Mouse (Mus musculus) ovary, adult 18-20 months (tissue): ENCODE measurements around the gene Nedd9.

Source experiments
- DNase-seq: peaks from one replicate; pipeline ENCODE4 v3.0.0; 2022; ENCODE audit warnings: low spot score, mixed read lengths

Gene Nedd9

DNA sequence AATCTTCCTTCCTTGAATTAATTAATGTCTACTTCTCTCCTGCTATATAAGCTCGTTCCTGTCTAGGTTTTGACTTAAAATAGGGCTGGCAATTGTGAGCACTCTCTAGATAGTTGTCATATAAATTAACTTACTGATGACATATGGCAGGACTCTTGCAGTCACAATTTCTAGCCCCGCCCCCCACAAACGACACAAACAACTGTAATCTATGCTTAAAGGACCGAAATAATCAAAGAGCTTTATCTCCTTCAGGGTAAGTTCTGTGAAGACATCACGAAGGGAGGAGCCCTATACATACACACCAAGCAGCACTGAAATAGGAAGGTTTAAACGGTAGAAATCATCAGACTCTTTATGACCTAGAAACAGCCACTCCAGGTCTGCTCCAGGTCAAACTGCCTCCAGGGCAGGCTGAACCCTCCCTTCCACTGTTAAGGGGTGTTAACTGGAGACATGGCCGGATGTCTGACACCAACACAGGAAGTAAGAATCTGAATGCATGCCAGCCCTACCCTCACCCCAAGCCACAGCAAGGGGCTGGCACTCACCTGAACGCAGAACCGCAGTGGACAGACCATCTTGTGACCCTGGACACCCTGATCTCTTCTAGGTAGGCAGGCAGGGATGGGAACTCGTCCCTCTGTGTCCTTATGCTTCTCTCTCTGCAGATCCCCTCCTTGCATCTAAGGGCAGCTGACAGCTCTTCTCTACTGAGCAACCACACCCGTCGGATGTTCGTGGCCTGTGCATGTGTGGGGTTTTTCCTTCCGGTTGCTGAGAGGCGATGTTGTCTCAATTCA, at the start of gene Nedd9:
Gene Nedd9 (minus strand): TSS at position 757 of the 803 bp plus-strand sequence.
- no peak for DNase-seq

DNA sequence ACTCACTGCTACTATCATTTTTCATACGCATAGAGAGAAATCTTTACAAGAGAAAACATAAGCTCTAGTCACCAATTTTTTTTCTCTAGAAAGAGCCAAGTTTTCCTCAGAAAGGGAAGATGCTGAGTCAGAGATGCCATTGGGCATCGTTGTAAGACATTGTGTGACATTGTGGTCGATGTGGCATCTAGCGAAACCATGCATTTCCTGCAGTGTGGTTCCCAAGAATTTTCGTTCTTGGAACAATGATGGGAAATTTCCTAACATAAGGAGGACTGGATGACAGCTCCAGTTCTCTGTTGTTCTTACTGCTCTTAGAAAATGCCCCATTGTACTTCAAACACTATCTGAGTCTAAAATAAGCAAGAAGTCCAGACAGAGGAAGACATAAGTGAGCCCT, 45.5 kb upstream of the Nedd9 start:
- DNase-seq, result no peak

DNA sequence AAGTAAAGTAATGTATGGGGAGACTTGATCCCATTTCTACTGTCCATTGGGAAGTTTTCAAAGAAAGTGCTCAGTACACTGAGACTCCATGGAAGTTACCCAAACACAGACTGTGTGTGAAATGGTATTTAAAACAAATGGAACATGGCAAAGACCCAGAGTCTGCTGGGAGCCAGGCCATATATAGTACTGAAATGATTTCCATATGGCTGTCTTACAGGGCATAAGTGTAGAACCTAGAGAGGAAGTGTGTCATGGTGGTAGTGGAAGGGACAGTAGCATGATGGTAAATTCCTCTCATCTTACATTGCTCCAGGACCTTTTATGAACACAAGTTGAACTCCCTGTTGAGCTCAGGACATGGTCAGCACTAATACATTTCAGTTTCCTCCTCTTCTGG, 43.2 kb upstream of the Nedd9 start:
- DNase-seq, result no peak

DNA sequence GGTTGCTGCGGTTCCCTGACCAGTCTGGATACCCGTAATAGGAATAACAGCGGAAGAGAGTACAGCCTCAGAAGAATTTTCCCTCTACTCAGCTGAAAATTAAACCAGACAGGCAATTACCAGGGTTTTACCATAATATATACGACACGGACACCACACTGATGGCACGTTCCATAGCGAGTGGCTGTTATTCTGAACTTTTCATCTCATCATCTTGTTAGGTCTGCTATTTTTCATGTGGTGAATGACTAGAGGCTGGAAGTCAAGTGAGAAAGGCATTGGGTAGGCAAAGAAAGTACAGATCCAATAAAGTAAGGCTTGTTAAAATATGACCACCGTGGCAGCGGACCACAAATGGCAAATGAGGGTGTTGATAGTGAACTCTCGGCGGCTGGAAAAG, 37.0 kb upstream of the Nedd9 start:
- DNase-seq, result no peak

DNA sequence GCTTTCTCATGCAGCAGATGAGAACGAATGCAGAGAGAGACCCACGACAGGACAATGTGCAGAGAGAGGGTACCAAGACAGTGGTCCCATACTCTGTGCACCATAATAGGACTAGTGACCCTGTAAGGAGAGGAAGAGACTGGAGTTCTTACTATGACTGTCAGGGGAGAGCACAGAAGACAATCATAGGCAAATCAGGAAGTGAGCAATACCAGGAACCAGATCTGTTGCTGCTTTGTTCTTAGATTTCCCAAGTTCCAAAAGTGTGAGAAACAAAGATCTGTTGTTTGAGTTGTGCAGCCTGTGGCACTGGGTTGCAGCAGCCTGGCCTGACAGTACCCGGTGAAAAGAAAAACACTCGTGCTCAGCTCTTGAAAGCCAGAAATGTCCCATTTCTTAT, 34.1 kb upstream of the Nedd9 start:
- no peak for DNase-seq

DNA sequence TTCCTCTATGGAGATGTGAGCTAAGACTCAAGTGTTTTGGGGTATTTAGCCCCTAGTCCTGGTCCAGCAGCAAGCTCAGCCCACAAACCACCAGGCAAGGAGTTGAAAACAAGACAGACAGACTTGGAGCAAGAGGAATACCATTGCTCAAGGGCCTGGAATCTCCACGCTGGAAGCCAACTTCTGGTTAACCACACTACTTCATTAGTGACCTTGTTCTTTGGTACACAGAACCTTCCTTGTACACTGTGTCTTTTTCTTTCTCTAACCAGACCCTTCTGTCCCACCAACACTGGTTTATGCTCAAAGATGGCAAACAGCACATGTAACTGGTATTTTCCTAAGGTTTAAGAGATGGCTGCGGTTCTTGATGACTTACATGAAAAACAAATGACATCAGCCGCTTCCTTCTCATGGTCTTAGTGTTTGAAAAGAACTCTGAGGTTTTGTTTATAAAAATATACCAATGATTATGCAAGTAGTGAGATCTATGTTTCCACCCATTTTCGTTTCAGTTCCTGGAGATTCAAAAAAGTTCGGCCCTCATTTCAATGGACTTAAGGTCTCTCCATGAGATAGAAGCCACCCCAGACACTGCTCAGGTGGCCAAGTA, 33.5 kb upstream of the Nedd9 start:
- no peak for DNase-seq

DNA sequence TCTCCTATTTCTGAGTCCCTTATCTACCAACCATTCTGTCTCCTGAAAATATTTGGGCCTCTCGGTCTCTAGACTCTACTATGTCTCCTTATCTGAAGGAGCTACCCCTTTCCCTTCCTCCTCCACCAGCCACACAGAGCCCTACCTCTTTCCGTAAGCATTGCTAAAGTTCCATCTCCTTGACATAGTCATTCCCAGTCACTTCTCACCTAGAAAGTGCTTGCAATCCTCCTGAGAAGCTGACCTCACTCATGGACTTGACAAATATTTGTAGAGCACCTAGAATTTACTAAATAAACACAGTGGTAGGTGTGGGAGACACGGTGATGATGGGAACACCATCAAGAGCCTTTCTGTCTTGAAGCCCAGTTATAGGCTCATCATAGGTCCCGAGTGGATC, 32.6 kb upstream of the Nedd9 start:
- DNase-seq, result no peak

DNA sequence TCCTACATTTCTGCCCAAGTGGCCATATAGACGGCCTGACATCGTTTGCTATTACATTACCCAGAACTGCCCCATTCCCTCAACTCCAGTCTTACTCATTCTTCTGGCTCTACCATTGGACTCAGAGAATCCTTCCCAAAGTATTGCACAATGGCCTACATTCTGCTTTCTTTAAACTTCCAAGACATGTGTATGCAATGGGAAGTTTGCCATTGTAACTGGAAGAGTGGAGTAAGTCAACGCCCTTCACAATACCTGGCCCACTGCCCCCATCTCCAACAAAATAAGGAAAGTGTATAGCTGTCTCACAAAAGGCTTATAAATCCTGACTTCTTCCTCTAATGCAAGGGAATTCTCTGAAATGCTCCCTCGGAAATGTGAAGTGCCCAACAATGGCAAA, 30.0 kb upstream of the Nedd9 start:
- no peak for DNase-seq

DNA sequence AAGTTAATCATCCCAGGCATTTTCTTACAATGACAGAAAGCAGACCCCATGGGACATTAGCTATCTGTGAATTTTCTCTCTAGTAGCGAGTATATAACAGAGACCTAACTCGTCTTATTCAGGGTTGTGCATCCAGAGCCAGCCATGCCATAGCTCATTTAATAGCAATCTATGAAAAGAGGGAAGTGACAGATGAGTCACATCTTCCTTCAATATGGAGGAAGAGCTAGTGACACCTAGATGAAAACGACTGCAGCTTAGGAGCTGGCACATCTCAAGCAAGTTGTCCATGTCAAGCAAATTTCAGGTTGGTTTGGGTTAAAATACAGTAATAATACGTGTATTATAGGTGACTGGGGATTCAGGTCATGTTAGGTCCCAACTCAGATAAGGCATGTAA, 28.6 kb upstream of the Nedd9 start:
- no peak for DNase-seq

DNA sequence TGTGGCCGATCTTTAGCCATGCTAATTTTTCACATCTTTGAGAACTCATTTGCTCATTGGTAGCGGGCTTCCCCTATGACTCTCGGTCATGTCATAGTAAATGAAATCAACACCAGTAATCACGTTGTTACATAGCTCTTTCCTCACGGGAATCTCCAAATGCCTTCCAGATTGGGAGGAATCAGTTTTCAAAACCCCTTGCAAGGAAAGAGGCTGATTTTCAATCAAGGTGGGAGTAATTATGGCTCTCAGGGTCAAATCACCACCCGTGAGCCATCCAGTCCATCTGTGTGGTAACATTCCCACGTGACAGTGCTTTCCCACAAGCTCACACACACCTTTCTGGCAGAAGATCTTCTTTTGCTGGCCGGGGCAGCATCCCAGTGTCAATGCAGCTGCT, 27.8 kb upstream of the Nedd9 start:
- no peak for DNase-seq

DNA sequence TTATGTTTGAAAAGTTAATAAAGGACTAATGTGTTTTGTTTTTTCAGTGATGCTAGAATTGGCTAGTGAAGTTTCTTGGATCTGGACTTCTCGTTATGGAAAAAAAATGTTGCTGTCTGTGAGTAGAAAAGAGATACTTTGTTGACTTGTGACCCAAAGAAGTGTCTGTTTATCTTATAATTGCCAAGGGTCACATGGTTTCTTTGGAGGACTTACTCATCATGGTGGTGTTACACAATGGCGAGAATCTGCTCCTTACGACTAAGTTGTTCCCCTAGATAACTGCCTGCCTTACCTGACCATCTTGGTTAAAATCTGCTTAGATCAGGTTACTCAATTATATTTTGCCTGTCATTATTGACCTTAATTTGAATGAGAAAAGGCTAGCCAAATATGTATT, 26.3 kb upstream of the Nedd9 start:
- no peak for DNase-seq

DNA sequence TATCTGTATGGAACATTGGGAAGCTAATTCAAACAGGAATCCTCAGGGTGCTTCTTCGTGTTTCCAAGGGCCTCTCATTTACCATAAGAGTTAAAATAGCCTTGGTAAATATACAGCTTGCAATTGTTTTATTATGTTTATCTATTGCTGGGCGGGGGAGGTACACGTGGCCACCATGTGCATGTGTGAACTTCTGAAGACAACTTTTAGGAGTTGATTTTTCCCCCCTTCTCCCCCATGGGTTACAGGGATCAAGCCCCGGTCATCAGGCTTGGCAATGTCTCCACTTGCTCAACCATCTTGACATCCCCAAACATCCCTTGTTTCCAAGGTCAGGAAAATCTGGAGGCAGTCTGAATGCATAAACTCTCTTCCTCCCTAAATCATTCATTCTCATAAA, 25.1 kb upstream of the Nedd9 start:
- DNase-seq, result no peak

DNA sequence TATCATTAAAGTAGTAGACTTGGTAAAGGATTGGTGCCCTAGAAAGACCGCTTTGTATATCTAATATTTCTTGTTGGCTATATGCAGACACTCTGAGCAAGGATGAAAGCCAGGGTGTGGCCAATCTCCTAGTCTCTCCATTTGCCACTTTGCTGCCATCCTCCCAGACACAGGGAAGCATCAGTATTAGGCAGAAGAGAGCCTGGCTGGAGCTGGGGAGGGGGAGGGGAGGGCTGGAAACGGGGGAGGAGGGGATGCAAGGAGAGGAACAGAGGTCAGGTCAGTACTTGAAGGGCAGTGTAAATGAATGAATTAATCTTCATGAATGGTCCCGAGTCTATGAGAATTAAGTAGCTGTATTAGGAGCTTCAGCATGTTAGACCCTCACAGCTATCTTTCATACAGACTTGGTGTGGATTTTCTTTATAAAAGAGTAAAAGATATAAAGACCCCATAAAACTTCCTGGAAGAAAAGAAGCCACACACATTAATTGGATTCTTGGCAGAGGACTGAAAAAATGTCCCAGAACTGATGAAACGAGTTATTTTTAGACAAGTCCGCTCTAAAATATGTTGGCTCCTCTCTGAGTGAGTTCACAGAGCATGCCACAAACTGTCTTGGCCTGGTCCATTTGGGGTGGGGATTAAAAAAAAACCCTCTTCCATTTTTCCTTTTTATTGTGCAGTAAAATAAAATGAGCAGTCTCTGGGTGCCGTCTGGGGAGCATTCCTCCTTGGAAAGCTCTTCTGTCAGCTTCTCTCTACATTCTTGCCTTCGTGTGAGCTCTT, 23.7 kb upstream of the Nedd9 start:
- no peak for DNase-seq

DNA sequence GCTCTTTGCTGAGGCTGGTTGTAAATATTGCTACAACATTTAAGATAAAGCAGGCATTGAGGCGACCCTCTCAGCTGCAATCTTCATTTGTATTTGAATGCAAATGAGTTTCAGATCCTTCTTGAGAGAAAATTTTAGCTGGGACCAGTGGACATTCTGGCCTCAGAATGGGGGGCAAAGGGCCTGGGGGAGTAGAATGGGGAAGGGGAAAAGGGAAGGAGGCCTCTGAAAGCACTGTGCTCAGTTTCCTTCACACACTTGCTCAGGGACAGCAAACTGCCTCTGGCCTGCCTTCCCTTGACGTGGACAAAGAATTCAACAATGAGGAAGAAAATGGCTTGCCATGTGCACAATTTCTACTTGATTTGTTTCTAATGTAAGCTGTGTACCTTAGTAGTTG, 18.4 kb upstream of the Nedd9 start:
- no peak for DNase-seq

DNA sequence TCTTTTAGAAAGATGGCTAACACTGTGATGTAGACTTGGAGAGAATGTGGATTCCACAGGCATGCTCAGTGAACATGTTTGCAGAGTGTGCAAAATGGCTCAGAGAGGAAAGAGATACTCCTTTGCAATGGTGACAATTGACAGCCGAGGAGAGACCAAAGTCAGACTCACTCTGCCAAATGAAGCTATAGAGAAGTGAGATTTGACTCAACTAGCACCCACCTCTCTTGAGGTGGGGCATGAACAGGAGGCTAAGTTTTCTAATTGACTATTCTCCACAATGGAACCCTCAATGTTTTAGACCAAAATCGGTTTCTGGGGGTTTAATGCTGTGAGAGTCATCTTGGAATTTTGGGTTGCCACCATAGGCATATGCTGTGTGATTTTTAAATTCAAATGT, 17.8 kb upstream of the Nedd9 start:
- DNase-seq, result no peak

DNA sequence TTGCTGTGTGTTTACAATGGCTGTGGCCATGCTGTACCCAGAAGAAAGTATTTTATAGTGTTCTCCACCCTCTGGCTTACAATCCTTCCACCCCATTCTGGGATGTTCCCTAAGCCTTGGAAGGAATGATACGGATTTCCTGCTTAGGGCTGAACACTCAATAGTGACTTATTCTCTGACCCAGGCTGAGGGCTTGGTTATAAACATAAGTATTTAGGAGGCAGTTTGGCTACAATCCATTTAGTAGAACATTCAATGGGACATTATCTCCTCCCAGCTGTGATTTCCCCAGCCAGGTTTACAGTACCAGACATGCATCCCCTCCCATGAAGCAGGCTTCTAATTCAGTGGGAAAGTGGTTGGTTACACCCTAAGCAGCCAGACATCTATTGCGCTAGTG, 17.3 kb upstream of the Nedd9 start:
- DNase-seq, result no peak

DNA sequence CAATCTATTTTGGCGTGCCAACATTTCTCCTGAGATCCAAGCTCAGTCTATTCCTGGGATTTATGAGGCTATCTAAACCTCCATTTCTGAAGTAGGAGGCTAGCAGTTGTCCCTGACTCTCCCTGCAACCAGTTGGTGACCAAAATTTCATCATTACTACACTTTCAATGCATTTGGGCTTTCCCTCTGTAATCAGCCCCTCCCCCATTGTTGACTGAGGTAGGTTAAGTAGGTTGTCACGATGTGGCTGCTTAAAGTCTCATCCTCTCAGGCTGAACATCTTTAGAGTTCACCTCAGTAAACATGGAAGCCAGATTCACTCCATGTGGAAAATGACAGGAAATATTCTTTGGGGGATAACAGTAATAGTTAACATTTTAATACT, 15.7 kb upstream of the Nedd9 start:
- no peak for DNase-seq

DNA sequence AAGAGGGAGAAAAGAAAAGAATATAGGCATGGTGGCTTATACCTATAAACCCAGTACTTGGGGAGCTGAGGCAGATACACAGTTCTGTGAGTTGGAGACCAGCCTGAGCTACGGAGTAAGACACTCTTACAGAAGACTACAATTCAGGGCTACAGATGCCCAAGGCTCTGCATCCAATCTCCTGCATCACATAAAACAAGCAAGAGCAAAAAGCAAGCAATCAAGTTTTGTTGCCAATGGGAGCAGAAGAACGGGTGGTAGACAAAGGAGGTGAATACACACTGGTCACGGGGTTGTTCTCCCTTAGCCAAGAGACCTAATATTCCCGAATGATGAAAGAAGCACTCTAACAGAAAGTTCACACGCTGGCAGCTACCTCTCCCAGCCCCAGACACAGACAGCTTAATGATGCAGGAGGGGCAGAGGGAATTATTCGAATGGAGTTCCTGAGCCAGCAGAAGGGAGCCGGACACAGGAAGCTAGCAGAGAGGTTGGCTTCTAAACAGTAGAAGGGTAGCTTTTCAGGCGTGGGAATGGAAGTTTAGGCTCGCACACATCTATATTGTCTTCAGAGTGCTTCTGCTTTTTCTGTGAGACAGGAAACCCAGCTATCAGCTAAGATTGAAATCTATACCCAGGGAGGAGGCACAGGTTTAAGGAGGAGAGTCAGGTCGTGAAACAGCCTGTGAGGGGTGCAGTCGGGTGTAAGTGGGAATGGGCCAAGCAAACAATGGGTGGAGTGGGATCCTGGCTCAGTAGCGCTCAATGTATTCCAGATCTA, 15.2 kb upstream of the Nedd9 start:
- no peak for DNase-seq

DNA sequence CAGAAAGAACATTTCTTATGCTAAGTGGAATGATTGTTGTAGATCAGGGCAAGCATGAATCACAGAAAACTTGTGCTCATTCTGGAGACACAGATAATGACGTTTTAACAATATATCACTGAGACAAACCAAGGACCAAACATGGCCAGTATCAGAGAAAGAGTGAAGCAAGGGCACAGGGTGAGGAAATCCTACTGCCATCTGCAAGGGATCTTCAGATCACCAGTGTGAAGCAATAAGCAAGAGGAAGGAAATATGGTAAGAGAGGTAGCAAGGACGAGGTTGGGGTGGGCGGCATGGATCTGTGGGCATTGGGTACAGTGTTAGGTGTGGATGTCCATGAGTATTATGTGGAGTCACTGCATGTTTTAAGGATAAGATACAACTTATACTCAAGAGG, 13.6 kb upstream of the Nedd9 start:
- DNase-seq, result no peak

DNA sequence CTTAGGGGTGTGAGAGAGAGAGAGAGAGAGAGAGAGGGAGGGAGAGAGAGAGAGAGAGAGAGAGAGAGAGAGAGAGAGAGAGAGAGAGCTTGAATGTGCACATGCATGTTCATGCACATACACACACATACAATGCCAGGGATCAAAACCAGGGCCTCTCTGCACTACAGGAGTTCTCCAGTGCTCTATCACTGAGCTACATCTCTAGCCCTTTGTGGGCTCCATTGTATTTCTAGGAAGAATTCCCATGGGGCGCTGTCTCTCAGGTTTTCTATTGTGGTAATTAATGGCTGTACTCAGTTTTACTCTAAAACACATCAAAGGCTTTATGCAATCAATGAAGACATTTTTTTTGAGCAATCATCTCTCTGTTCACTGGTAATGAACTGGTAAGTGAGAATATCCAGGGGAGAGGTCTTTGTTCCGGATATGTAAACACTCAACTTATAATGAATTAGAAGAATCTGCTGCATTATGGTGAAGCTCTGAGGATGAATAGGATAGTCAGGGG, 11.5 kb upstream of the Nedd9 start:
- no peak for DNase-seq

DNA sequence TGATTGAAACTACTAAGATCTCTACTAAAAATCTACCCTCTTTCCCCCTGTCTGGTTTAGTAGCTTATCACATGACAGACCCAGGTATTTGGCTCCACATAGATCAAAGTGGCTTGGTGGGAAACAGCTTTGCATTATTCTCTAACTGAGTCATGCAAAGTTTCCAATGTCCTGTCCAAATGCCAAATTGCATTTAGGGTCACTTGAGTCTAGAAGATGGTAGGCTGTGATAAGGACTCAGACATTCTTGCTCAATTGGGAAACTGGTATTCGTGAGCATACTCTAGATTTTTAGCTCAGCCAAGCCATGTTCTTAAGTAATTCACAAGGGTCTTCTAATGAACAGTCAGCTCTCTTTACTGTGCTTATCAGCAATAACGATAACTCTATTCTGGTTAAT, 7.5 kb upstream of the Nedd9 start:
- no peak for DNase-seq

DNA sequence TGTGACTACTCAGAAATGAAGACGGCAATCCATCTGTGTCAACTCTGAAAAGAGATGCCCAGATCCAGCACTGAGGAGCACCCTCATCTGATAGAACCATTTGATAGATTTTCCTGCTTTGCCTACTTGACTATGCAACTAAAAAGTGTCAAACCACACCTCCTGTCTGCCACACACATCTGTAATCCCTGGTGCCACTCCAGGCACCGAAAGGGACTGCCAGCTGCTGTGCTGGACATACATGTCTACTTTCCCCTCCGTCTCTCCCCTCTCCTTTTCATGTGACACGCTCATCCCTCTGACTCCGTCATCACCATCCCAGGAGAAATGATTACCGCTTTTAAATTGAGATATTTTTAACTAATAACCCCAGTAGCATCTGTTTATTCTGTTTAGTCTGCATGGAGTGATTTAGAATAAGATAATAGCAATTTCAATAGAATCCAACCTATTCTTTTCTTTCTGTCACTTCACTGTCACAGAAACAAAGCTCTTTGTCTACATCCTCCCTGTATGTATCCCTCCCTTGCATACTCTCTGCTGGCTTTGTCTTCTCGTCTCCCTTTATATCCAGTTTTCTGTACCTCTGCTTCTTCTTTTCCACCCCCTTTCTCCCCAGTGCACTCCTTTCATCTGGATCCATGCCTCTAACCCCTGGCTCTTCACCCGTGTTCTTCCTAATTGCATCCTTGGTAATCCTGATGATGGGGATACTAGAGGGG, 5.0 kb upstream of the Nedd9 start:
- DNase-seq, result no peak
